Mouse (Mus musculus) midbrain, embryonic 10.5 days (tissue): ENCODE data around the gene Gm3604. TPM values are rescaled to one million over a fixed set of nuclear protein-coding genes. Genes with fewer than 3 reads are reported as not detected.
"Not testable (repeated sequence)": the region's sequence is repeated elsewhere in the genome, so short reads cannot be mapped to it uniquely, and the experiment has no call there.

Experiments used
- DNase-seq: peaks from one replicate; pipeline ENCODE4 v3.0.0-alpha.2; 2017; ENCODE audit warnings: low spot score
- H3K27ac ChIP-seq: fragments of 300-500 bp; sonication (generic); replicated peaks from 2 replicates; pipeline ENCODE4 v1.5.1; 2016; ENCODE audit warnings: mild to moderate bottlenecking
- H3K27me3 ChIP-seq: fragments of 300-500 bp; sonication (generic); 2 replicates; pipeline ENCODE4 v1.6.1; 2016; ENCODE audit warnings: low read depth, mild to moderate bottlenecking; ENCODE audit not compliant: poor library complexity, severe bottlenecking
- H3K36me3 ChIP-seq: fragments of 300-500 bp; sonication (generic); 2 replicates; pipeline ENCODE4 v1.6.1; 2016; ENCODE audit warnings: mild to moderate bottlenecking, moderate library complexity
- H3K4me1 ChIP-seq: fragments of 300-500 bp; sonication (generic); 2 replicates; pipeline ENCODE4 v1.6.1; 2016
- H3K4me3 ChIP-seq: fragments of 300-500 bp; sonication (generic); 2 replicates; pipeline ENCODE4 v1.5.1; 2016; ENCODE audit warnings: mild to moderate bottlenecking, moderate library complexity
- H3K9me3 ChIP-seq: fragments of 300-500 bp; sonication (generic); replicated peaks from 2 replicates; pipeline ENCODE4 v1.6.1; 2016; ENCODE audit warnings: mild to moderate bottlenecking
- WGBS: fragments of 180-500 bp; shearing (Covaris S2); methylation state at CpG from one replicate; pipeline ENCODE4 v1.1.7; 2016; 5-methylcytosine and 5-hydroxymethylcytosine counted together
- microRNA-seq: library from miRNA; unstranded; fragments of <30 nt; microRNA quantifications from one replicate; pipeline ENCODE4, GENCODE M21; 2017
- polyA plus RNA-seq: library from polyadenylated mRNA; unstranded; fragments of >200 nt; fragmentation: Nextera tagmentation; extraction: Ambion mirVana; gene quantifications from 2 replicates; pipeline ENCODE4 v1.2.1, GENCODE M21; 2016

Gene Gm3604
- polyA plus RNA-seq, result 4.6 and 6.6 TPM in 2 replicates

- H3K4me1 ChIP-seq, H3K36me3 ChIP-seq, H3K27me3 ChIP-seq: not testable (repeated sequence)
- DNase-seq, result peak; percentile 48
- WGBS, result 9% methylated on average over 13 of the region's 13 CpGs
- H3K4me3 ChIP-seq, result peak within 1 kb of the TSS; percentile 56
- peak within 1 kb of the TSS; percentile 77 for H3K27ac ChIP-seq
- peaks cover 35% of the 10 kb centered on the region for H3K9me3 ChIP-seq
Observed at GRCm38 (mm10) chr13:62382952-62383351, at the start of gene Gm3604. Gene Gm3604 (minus strand): TSS chr13:62383177.

GRCm38 (mm10) chr13:62399206-62399605, 16.2 kb upstream of the Gm3604 start:
- H3K9me3 ChIP-seq, H3K27ac ChIP-seq, H3K36me3 ChIP-seq, H3K4me3 ChIP-seq, DNase-seq, H3K4me1 ChIP-seq, H3K27me3 ChIP-seq: not testable (repeated sequence)
- WGBS, result 66% methylated on average over 3 of the region's 3 CpGs

DNA sequence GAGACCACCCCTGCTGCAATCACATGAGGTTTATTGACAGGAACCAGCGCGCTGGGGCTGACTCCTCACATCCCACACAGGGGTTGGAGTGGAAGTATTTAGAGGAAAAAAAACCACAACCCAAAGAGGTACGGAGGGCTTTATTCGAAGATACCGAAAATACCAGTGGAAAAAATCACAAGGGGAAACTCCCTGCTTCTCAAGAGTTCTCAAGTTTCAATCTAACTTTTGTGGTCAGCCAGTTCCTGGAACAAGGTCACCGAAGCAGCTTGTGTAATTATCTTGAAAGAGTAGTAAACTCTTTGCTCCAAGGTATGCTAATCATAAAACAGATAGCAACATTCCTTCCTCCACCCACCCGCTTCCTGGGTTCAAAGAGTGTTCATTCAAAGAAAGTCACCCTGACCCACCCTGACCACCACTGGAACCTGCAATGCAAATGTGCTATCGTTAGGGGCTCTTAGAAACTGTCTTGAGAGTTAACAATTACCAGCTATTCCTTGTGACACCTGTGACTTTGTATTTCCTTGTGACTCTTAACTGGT, 7.2 kb upstream of the Gm3604 start:
- H3K9me3 ChIP-seq, result peaks cover 28% of the 10 kb centered on the region
- H3K27me3 ChIP-seq, H3K4me1 ChIP-seq, H3K27ac ChIP-seq, H3K36me3 ChIP-seq, H3K4me3 ChIP-seq, DNase-seq: not testable (repeated sequence)
- 90% methylated on average over 8 of the region's 8 CpGs for WGBS

DNA sequence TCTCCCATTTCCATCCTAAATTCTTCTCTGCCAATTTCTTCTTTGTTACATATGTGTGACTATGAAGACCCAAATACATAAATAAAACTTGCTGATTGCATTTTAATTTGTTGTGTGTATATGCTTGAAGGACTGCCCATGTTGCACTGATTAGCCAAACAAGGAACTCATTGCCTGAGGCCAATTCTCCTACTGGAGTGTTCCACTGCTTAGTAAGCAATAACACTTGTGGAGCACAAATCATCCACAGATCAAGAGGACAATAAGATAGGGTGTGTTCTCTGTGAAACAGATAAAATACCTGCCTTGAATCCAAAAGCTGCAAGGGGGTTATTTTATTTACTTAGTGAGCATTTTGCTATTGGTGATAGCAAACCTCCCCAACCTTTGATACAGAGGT, 51.2 kb downstream of the Gm3604 start:
- no peaks in the 10 kb centered on the region for H3K27me3 ChIP-seq
- H3K9me3 ChIP-seq, result peaks cover 64% of the 10 kb centered on the region
- no peaks in the 10 kb centered on the region for H3K4me1 ChIP-seq
- H3K27ac ChIP-seq, result no peak overlapping the region
- no peak for DNase-seq
- H3K36me3 ChIP-seq, result no peaks in the 10 kb centered on the region
- no peak overlapping the region for H3K4me3 ChIP-seq

DNA sequence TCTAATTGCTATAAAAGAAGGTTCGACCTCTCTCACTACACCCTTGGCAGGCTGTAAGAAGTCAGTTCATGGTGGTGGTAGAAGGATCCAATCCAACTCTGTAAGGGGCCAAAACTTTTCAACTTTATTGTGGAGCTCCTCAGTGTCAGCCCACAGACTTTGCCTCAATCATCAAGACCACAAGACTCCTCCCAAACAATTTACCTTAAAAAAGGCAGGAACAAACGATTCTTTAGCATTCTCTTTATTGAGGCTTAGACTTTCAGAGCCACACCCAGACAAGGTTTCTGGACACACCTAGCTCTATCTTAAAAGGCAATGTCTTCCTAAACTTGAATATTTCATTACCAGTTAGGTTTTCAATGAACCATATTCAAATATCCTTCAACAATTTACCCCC, 51.6 kb downstream of the Gm3604 start:
- H3K4me3 ChIP-seq, result no peak overlapping the region
- H3K27me3 ChIP-seq, result no peaks in the 10 kb centered on the region
- H3K27ac ChIP-seq, result no peak overlapping the region
- H3K4me1 ChIP-seq, result no peaks in the 10 kb centered on the region
- DNase-seq, result no peak
- H3K9me3 ChIP-seq, result peaks cover 63% of the 10 kb centered on the region
- 77% methylated on average over 2 of the region's 2 CpGs for WGBS
- no peaks in the 10 kb centered on the region for H3K36me3 ChIP-seq

Small RNA genes lying within 50 kb of the gene (microRNA-seq; reads per million reads assigned to microRNA genes)
- gene Gm25933, result not detected

Other genes starting within 250 kb of the Gm3604 start
- 13.3 and 13.7 TPM in 2 replicates for gene Gm49359, start 83.7 kb upstream of the Gm3604 start, polyA plus RNA-seq
- gene Zfp935, start 175.3 kb upstream of the Gm3604 start, polyA plus RNA-seq, result not detected in 2 replicates
- 19.9 and 20.4 TPM in 2 replicates for gene Zfp934, start 188.0 kb upstream of the Gm3604 start, polyA plus RNA-seq
- 16.1 and 16.8 TPM in 2 replicates for gene 6720489N17Rik, start 241.0 kb upstream of the Gm3604 start, polyA plus RNA-seq